13 mouse cellular contexts compared by ENCODE assay signal in the genomic region with DNA sequence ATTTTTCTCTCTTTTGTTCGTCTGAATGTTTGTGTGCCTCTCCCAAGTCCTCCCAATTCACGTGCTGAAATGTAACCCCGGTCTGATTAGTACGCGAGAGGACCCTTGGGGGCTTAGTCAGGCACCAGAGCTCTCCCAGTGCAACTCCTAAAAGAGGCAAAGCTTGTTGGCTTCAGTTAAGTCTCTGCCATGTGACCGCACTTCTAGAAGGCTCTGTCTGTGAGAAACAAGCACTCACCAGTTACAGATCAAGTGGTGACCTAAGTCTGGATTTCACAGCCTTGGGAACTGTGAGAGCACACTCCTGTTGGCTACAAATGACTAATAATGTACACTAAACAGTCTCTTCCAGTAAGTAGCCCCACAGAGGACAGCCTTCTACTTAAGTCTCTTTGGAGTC.
"Had no signal": no experiment of that assay in that cellular context is flagged by ENCODE, and none has a peak within 500 bp of the region (broad histone marks: within the 10 kb centered on the region; RNA-seq: fewer than 3 reads in every experiment).

No protein-coding gene starts in this region.

- DNase-seq: kidney, adult 18-20 months; kidney, postnatal 14 days; right cerebral cortex, postnatal 4 days; spleen, adult 18-20 months; thymus, postnatal 36 days had no signal

- H3K27me3 ChIP-seq: kidney, embryonic 15.5 days; liver, embryonic 15.5 days; lung, embryonic 15.5 days; midbrain, embryonic 13.5 days; neural tube, embryonic 12.5 days had no signal

- H3K36me3 ChIP-seq: kidney, embryonic 15.5 days; limb, embryonic 10.5 days; liver, embryonic 15.5 days; lung, embryonic 15.5 days; midbrain, embryonic 13.5 days; neural tube, embryonic 12.5 days had no signal

- H3K4me2 ChIP-seq: kidney, embryonic 15.5 days; liver, embryonic 11.5 days; liver, embryonic 15.5 days; lung, embryonic 15.5 days; midbrain, embryonic 13.5 days; neural tube, embryonic 12.5 days had no signal

- H3K9me3 ChIP-seq: kidney, embryonic 15.5 days; limb, embryonic 10.5 days; liver, embryonic 15.5 days; lung, embryonic 15.5 days; midbrain, embryonic 13.5 days; neural tube, embryonic 12.5 days had no signal

- H3K4me1 ChIP-seq: kidney, embryonic 15.5 days; limb, embryonic 10.5 days; liver, embryonic 15.5 days; lung, embryonic 15.5 days; midbrain, embryonic 13.5 days; neural tube, embryonic 12.5 days had no signal

- H3K27ac ChIP-seq: kidney, embryonic 15.5 days; left cerebral cortex, adult 2 months; limb, embryonic 10.5 days; liver, embryonic 15.5 days; lung, embryonic 15.5 days; midbrain, embryonic 13.5 days; neural tube, embryonic 12.5 days had no signal

- H3K4me3 ChIP-seq: kidney, embryonic 15.5 days; left cerebral cortex, adult 2 months; limb, embryonic 10.5 days; liver, embryonic 15.5 days; lung, embryonic 15.5 days; midbrain, embryonic 13.5 days; neural tube, embryonic 12.5 days had no signal

- ATAC-seq: midbrain, embryonic 13.5 days had no signal

- H3K9ac ChIP-seq: kidney, embryonic 15.5 days; liver, embryonic 15.5 days; lung, embryonic 15.5 days; midbrain, embryonic 13.5 days; neural tube, embryonic 12.5 days had no signal
